Mouse (Mus musculus) kidney, adult 2 months (tissue): ENCODE results near the gene Hspb7.

Source experiments
- CTCF ChIP-seq: fragments of 200-500 bp; conservative IDR thresholded peaks from 2 replicates; pipeline ENCODE4 v1.5.1; 2011; ENCODE audit warnings: low read depth, mild to moderate bottlenecking, control low read depth, low read length, moderate library complexity, mixed read lengths; ENCODE audit not compliant: insufficient read depth, insufficient read length
- POLR2A ChIP-seq: fragments of 200-500 bp; IDR thresholded peaks from one replicate; pipeline ENCODE4 v1.6.1; 2011; ENCODE audit warnings: low read depth, low read length, control low read depth

DNA sequence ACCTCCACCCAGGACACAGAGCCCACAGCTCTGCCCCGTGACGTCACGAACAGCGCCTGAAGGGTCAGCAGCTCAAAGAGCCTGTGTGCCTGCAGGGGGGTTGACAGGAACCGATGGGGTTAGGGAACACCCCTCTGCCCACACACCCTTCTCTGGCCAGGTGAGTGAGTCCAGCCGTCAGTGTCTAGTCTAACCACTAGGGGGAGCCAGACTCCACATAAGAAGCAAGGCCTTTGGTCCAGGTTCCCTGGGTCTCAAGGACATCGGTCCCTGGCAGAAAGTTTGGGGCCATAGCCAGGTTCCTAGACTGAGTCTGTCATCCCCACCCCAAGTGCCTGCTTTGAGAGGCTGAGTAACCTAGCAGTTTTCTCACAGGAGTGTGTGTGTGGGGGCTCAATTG lies 35.3 kb upstream of the Hspb7 start:
- TF ChIP-seq POLR2A (no peak), CTCF (peak; percentile 93)
